Mouse (Mus musculus): Measurements from ENCODE around the gene Gm17660. TPM values are rescaled to one million over a fixed set of nuclear protein-coding genes. Genes with fewer than 3 reads are reported as not detected.

The Gm17660 gene
- polyA plus RNA-seq, 1 experiment from 2014 or later: not detected

- Histone ChIP-seq H3K4me2 (ENCODE audit: low read depth, low read length) (no peak overlapping the region), H3K27me3 (ENCODE audit: control insufficient read depth, insufficient read depth, low read depth, low read length) (no peaks in the 10 kb centered on the region), H3K9ac (ENCODE audit: low read depth, low read length) (no peak overlapping the region), H3K9me3 (replicated peaks; ENCODE audit: control insufficient read depth, low read length) (no peaks in the 10 kb centered on the region), H3K27ac (ENCODE audit: low read length) (no peak overlapping the region), H3K4me1 (ENCODE audit: control insufficient read depth, low read depth, low read length) (no peaks in the 10 kb centered on the region), H3K36me3 (ENCODE audit: control insufficient read depth, insufficient read depth) (no peaks in the 10 kb centered on the region), H3K4me3 (ENCODE audit: low read depth, low read length) (no peak overlapping the region)
- no peak for ATAC-seq (ENCODE audit: low read depth)
- WGBS (ENCODE audit: insufficient replicate concordance): 40% methylated on average over 9 of the region's 9 CpGs
These were observed 32.9 kb upstream of the Gm17660 start for GRCm38 (mm10) chr5:104110171-104110920.

GRCm38 (mm10) chr5:104109516-104109915, 32.1 kb upstream of the Gm17660 start:
- Histone ChIP-seq H3K27me3 (ENCODE audit: control insufficient read depth, insufficient read depth, low read depth, low read length) (no peaks in the 10 kb centered on the region), H3K4me1 (ENCODE audit: control insufficient read depth, low read depth, low read length) (no peaks in the 10 kb centered on the region), H3K9me3 (replicated peaks; ENCODE audit: control insufficient read depth, low read length) (no peaks in the 10 kb centered on the region), H3K4me2 (ENCODE audit: low read depth, low read length) (no peak overlapping the region), H3K27ac (ENCODE audit: low read length) (no peak overlapping the region), H3K9ac (ENCODE audit: low read depth, low read length) (no peak overlapping the region), H3K36me3 (ENCODE audit: control insufficient read depth, insufficient read depth) (no peaks in the 10 kb centered on the region), H3K4me3 (ENCODE audit: low read depth, low read length) (no peak overlapping the region)
- WGBS (ENCODE audit: insufficient replicate concordance): 35% methylated on average over 3 of the region's 3 CpGs
- ATAC-seq (ENCODE audit: low read depth): no peak

GRCm38 (mm10) chr5:104108879-104109369, 31.5 kb upstream of the Gm17660 start:
- no peaks in the 10 kb centered on the region for H3K4me1 ChIP-seq (ENCODE audit: control insufficient read depth, low read depth, low read length)
- 22% methylated on average over 18 of the region's 18 CpGs for WGBS (ENCODE audit: insufficient replicate concordance)
- no peaks in the 10 kb centered on the region for H3K9me3 ChIP-seq (replicated peaks; ENCODE audit: control insufficient read depth, low read length)
- no peak overlapping the region for H3K27ac ChIP-seq (ENCODE audit: low read length)
- H3K9ac ChIP-seq (ENCODE audit: low read depth, low read length): no peak overlapping the region
- no peak for ATAC-seq (ENCODE audit: low read depth)
- H3K36me3 ChIP-seq (ENCODE audit: control insufficient read depth, insufficient read depth): no peaks in the 10 kb centered on the region
- H3K27me3 ChIP-seq (ENCODE audit: control insufficient read depth, insufficient read depth, low read depth, low read length): no peaks in the 10 kb centered on the region
- no peak overlapping the region for H3K4me2 ChIP-seq (ENCODE audit: low read depth, low read length)
- H3K4me3 ChIP-seq (ENCODE audit: low read depth, low read length): no peak overlapping the region

- WGBS (ENCODE audit: insufficient replicate concordance): 57% methylated on average over 11 of the region's 11 CpGs
- no peak overlapping the region for H3K4me2 ChIP-seq (ENCODE audit: low read depth, low read length)
- no peaks in the 10 kb centered on the region for H3K9me3 ChIP-seq (replicated peaks; ENCODE audit: control insufficient read depth, low read length)
- H3K27me3 ChIP-seq (ENCODE audit: control insufficient read depth, insufficient read depth, low read depth, low read length): no peaks in the 10 kb centered on the region
- H3K36me3 ChIP-seq (ENCODE audit: control insufficient read depth, insufficient read depth): no peaks in the 10 kb centered on the region
- no peak for ATAC-seq (ENCODE audit: low read depth)
- H3K4me3 ChIP-seq (ENCODE audit: low read depth, low read length): no peak overlapping the region
- no peaks in the 10 kb centered on the region for H3K4me1 ChIP-seq (ENCODE audit: control insufficient read depth, low read depth, low read length)
- no peak overlapping the region for H3K9ac ChIP-seq (ENCODE audit: low read depth, low read length)
- H3K27ac ChIP-seq (ENCODE audit: low read length): no peak overlapping the region
These were observed 30.9 kb upstream of the Gm17660 start for GRCm38 (mm10) chr5:104108127-104108875.

- no peaks in the 10 kb centered on the region for H3K9me3 ChIP-seq (replicated peaks; ENCODE audit: control insufficient read depth, low read length)
- no peak overlapping the region for H3K9ac ChIP-seq (ENCODE audit: low read depth, low read length)
- no peak overlapping the region for H3K4me3 ChIP-seq (ENCODE audit: low read depth, low read length)
- no peak overlapping the region for H3K27ac ChIP-seq (ENCODE audit: low read length)
- H3K36me3 ChIP-seq (ENCODE audit: control insufficient read depth, insufficient read depth): no peaks in the 10 kb centered on the region
- no peak overlapping the region for H3K4me2 ChIP-seq (ENCODE audit: low read depth, low read length)
- H3K27me3 ChIP-seq (ENCODE audit: control insufficient read depth, insufficient read depth, low read depth, low read length): no peaks in the 10 kb centered on the region
- 66% methylated on average over 2 of the region's 2 CpGs for whole genome bisulfite sequencing (ENCODE audit: insufficient replicate concordance)
- H3K4me1 ChIP-seq (ENCODE audit: control insufficient read depth, low read depth, low read length): no peaks in the 10 kb centered on the region
- ATAC-seq (ENCODE audit: low read depth): no peak
These were observed 26.7 kb upstream of the Gm17660 start for GRCm38 (mm10) chr5:104104111-104104510.

GRCm38 (mm10) chr5:104103171-104103570, 25.8 kb upstream of the Gm17660 start:
- Histone ChIP-seq H3K4me2 (ENCODE audit: low read depth, low read length) (no peak overlapping the region), H3K27ac (ENCODE audit: low read length) (no peak overlapping the region), H3K9ac (ENCODE audit: low read depth, low read length) (no peak overlapping the region), H3K4me3 (ENCODE audit: low read depth, low read length) (no peak overlapping the region), H3K27me3 (ENCODE audit: control insufficient read depth, insufficient read depth, low read depth, low read length) (no peaks in the 10 kb centered on the region), H3K4me1 (ENCODE audit: control insufficient read depth, low read depth, low read length) (no peaks in the 10 kb centered on the region), H3K36me3 (ENCODE audit: control insufficient read depth, insufficient read depth) (no peaks in the 10 kb centered on the region), H3K9me3 (replicated peaks; ENCODE audit: control insufficient read depth, low read length) (no peaks in the 10 kb centered on the region)
- WGBS (ENCODE audit: insufficient replicate concordance): 45% methylated on average over 4 of the region's 4 CpGs
- ATAC-seq (ENCODE audit: low read depth): no peak

- 41% methylated on average over 10 of the region's 10 CpGs for WGBS (ENCODE audit: insufficient replicate concordance)
- no peak overlapping the region for H3K4me3 ChIP-seq (ENCODE audit: low read depth, low read length)
- H3K4me1 ChIP-seq (ENCODE audit: control insufficient read depth, low read depth, low read length): no peaks in the 10 kb centered on the region
- no peak for ATAC-seq (ENCODE audit: low read depth)
- H3K27ac ChIP-seq (ENCODE audit: low read length): no peak overlapping the region
- no peak overlapping the region for H3K9ac ChIP-seq (ENCODE audit: low read depth, low read length)
- H3K9me3 ChIP-seq (replicated peaks; ENCODE audit: control insufficient read depth, low read length): no peaks in the 10 kb centered on the region
- H3K36me3 ChIP-seq (ENCODE audit: control insufficient read depth, insufficient read depth): no peaks in the 10 kb centered on the region
- H3K27me3 ChIP-seq (ENCODE audit: control insufficient read depth, insufficient read depth, low read depth, low read length): no peaks in the 10 kb centered on the region
- no peak overlapping the region for H3K4me2 ChIP-seq (ENCODE audit: low read depth, low read length)
These were observed 24.5 kb upstream of the Gm17660 start for GRCm38 (mm10) chr5:104101678-104102531.

GRCm38 (mm10) chr5:104096078-104096938, 18.9 kb upstream of the Gm17660 start:
- no peaks in the 10 kb centered on the region for H3K9me3 ChIP-seq (replicated peaks; ENCODE audit: control insufficient read depth, low read length)
- WGBS (ENCODE audit: insufficient replicate concordance): 55% methylated on average over 16 of the region's 16 CpGs
- no peak overlapping the region for H3K4me2 ChIP-seq (ENCODE audit: low read depth, low read length)
- H3K27me3 ChIP-seq (ENCODE audit: control insufficient read depth, insufficient read depth, low read depth, low read length): no peaks in the 10 kb centered on the region
- H3K27ac ChIP-seq (ENCODE audit: low read length): no peak overlapping the region; the same call in 1 of the 2 replicates
- H3K4me3 ChIP-seq (ENCODE audit: low read depth, low read length): no peak overlapping the region
- no peaks in the 10 kb centered on the region for H3K36me3 ChIP-seq (ENCODE audit: control insufficient read depth, insufficient read depth)
- H3K4me1 ChIP-seq (ENCODE audit: control insufficient read depth, low read depth, low read length): no peaks in the 10 kb centered on the region
- no peak for ATAC-seq (ENCODE audit: low read depth)
- no peak overlapping the region for H3K9ac ChIP-seq (ENCODE audit: low read depth, low read length)

Measured in liver, embryonic 16.5 days (tissue).